Mouse (Mus musculus) lung, embryonic 16.5 days (tissue): Measurements from ENCODE around the gene 9130409I23Rik. TPM values are rescaled to one million over a fixed set of nuclear protein-coding genes. Genes with fewer than 3 reads are reported as not detected.

ENCODE experiments used
- ATAC-seq: fragments of 200-750 bp; cut with Nextera tagmentation; 2 replicates; pipeline ENCODE4 v1.8.0; 2017; ENCODE audit warnings: low read depth, mild to moderate bottlenecking, moderate library complexity
- H3K27ac ChIP-seq: fragments of 300-500 bp; sonication (generic); 2 replicates; pipeline ENCODE4 v1.5.1; 2014; ENCODE audit warnings: mild to moderate bottlenecking, control low read depth, low read length
- H3K27me3 ChIP-seq: fragments of 300-500 bp; sonication (generic); 2 replicates; pipeline ENCODE4 v1.6.1; 2014; ENCODE audit warnings: low read depth, low read length, mixed read lengths; ENCODE audit not compliant: control insufficient read depth, insufficient read depth
- H3K36me3 ChIP-seq: fragments of 300-500 bp; sonication (generic); 2 replicates; pipeline ENCODE4 v1.6.1; 2014; ENCODE audit warnings: low read length; ENCODE audit not compliant: control insufficient read depth, insufficient read depth
- H3K4me1 ChIP-seq: fragments of 300-500 bp; sonication (generic); replicated peaks from 2 replicates; pipeline ENCODE4 v1.6.1; 2014; ENCODE audit warnings: low read length, mixed read lengths; ENCODE audit not compliant: control insufficient read depth, insufficient read depth
- H3K4me2 ChIP-seq: fragments of 300-500 bp; sonication (generic); 2 replicates; pipeline ENCODE4 v1.6.1; 2014; ENCODE audit warnings: low read depth, low read length, control low read depth
- H3K4me3 ChIP-seq: fragments of 300-500 bp; sonication (generic); 2 replicates; pipeline ENCODE4 v1.5.1; 2014; ENCODE audit warnings: mild to moderate bottlenecking, low read length, control low read depth
- H3K9ac ChIP-seq: fragments of 300-500 bp; sonication (generic); 2 replicates; pipeline ENCODE4 v1.6.1; 2014; ENCODE audit warnings: low read length, control low read depth
- H3K9me3 ChIP-seq: fragments of 300-500 bp; sonication (generic); 2 replicates; pipeline ENCODE4 v1.6.1; 2016; ENCODE audit warnings: low read length; ENCODE audit not compliant: control insufficient read depth
- WGBS: fragments of 180-500 bp; shearing (Covaris S2); extraction: QIAGEN DNeasy Blood & Tissue Kit; methylation state at CpG from one replicate; pipeline ENCODE4 v1.1.7; 2014; 5-methylcytosine and 5-hydroxymethylcytosine counted together
- polyA plus RNA-seq: library from polyadenylated mRNA; unstranded; fragments of >200 nt; fragmentation: Nextera tagmentation; extraction: Ambion mirVana; gene quantifications from 2 replicates; pipeline ENCODE4 v1.2.1, GENCODE M21; 2015

Gene 9130409I23Rik
- polyA plus RNA-seq, 1 experiment from 2014 or later: not detected

DNA sequence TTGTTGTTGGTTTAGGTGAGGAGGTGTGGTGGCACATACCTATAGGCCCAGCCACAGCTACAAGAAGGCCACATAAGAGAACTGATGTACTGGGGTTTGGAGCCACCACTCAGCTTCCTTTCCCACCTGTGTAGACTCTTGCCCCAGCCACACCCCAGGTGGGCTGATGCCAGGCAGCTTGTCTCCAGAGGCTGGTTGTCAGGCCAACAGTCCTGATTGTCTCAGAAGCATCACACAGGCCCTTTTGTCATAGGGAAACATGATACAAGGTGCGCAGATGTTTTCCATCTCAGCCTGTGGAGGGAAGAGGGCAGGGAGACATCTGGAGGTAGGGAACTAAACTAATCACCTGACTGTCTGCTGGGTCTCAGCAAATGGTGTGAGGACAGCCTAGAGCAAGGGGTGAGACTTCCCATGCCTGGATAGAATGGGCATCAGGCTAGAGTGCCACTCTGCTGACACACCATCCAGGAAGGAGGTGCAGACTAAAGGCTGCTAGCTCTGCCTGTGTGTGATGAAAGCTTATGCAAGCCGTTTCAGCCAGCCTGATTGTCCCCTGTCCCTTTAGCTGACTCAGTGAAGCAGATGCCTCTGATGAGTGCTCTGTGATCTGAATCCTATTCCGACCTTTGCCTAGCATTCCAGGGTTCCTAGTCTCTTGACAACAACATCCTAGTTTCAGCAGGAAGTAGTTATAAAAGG lies 10.9 kb downstream of the 9130409I23Rik start:
- Histone ChIP-seq H3K4me1 (no peaks in the 10 kb centered on the region), H3K36me3 (no peaks in the 10 kb centered on the region), H3K27ac (no peak overlapping the region), H3K9ac (no peak overlapping the region), H3K27me3 (no peaks in the 10 kb centered on the region), H3K9me3 (no peaks in the 10 kb centered on the region; the same call in 1 of the 2 replicates), H3K4me3 (no peak overlapping the region), H3K4me2 (no peak overlapping the region)
- WGBS: 54% methylated on average over 3 of the region's 3 CpGs
- ATAC-seq: no peak

DNA sequence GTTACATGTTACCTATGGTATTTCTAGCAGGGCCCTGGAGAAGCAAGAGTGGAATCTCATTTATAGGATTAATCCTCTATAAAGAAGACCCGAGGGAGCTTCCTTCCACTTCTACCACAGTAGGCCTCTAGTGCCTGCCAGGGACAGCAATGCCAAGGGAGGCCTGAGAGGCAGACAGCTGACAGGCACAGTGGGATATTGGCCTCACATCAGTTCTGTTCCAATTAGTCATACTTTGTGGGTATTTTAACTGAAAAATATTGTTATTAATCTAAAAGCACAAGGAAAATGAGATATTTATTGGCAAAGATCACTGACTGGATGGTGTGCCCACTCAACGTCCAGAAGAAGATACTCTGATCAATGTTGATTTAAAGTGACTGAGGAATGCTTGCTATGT lies 13.0 kb downstream of the 9130409I23Rik start:
- WGBS: 47% methylated on average over 2 of the region's 2 CpGs
- ATAC-seq: no peak

DNA sequence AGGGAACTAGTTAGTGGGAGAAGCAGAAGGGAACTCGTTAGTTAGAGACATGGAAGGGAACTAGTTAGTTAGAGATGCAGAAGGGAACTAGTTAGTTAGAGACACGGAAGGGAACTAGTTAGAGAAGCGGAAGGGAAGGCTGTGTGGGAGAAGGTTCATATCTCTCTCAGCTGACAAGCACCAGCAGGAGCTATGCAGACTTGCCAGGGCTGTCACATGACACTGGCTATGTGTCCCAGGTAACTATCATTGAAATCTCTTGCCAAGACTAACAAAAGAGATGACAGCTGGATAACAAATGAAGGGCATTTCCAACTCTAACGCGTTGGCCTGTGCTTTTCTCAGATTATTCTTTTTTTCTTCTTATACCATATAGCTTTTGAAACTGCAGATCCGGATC lies 13.6 kb downstream of the 9130409I23Rik start:
- Histone ChIP-seq H3K4me1 (no peaks in the 10 kb centered on the region), H3K4me3 (no peak overlapping the region), H3K27me3 (no peaks in the 10 kb centered on the region), H3K9ac (no peak overlapping the region), H3K9me3 (no peaks in the 10 kb centered on the region), H3K36me3 (no peaks in the 10 kb centered on the region), H3K27ac (no peak overlapping the region), H3K4me2 (no peak overlapping the region)
- 63% methylated on average over 6 of the region's 6 CpGs for WGBS
- no peak for ATAC-seq

More for the DNA sequence above, 13.0 kb downstream of the 9130409I23Rik start:
- Histone ChIP-seq H3K9ac (no peak overlapping the region), H3K4me1 (no peaks in the 10 kb centered on the region), H3K36me3 (no peaks in the 10 kb centered on the region), H3K9me3 (no peaks in the 10 kb centered on the region), H3K4me3 (no peak overlapping the region), H3K27me3 (no peaks in the 10 kb centered on the region), H3K4me2 (no peak overlapping the region), H3K27ac (no peak overlapping the region)

DNA sequence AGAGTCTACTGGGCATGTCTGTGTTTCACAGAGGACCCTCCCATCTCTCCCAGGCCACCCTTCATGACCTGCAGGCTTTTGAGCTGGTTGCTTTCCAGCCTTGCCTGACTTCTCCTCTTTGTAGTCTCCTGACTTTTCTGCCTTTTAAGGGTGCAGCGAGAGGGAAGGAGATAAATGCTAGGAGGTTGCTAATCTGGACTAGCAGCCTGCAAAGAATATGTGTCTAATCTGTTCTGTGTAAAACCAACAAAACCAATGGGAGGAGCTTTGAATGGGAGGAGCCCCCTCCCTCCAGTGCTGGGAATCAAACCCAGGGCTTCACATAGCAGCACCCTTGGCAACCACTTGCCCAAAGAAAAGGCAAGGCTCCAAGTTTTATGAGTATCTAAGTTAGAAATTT lies 17.3 kb downstream of the 9130409I23Rik start:
- H3K4me1 ChIP-seq: no peaks in the 10 kb centered on the region
- no peak overlapping the region for H3K27ac ChIP-seq
- no peaks in the 10 kb centered on the region for H3K36me3 ChIP-seq
- no peaks in the 10 kb centered on the region for H3K9me3 ChIP-seq
- no peak overlapping the region for H3K4me3 ChIP-seq
- H3K4me2 ChIP-seq: no peak overlapping the region
- 61% methylated on average over 1 of the region's 1 CpGs for WGBS
- H3K9ac ChIP-seq: no peak overlapping the region
- H3K27me3 ChIP-seq: no peaks in the 10 kb centered on the region
- no peak for ATAC-seq

DNA sequence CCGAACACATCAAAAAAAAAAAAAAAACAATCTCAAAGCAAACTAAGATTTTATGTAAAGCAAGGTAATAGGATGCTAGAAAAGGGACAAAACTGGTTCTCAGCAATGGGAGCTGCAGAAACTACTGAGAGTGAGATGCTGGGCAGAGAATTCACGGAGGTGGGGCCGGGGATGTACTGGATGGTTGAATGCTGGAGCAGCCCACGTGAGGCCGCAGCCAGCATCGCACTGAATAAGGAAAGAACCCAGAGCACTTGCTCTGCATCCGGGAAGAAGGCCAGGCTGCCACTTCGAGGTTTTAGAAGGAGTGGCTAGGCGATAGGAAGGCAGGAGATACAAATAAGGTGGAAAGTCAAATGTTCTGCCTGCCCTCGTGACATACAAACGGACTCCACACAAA lies 18.6 kb downstream of the 9130409I23Rik start:
- Histone ChIP-seq H3K9ac (no peak overlapping the region), H3K9me3 (no peaks in the 10 kb centered on the region), H3K36me3 (no peaks in the 10 kb centered on the region), H3K27ac (no peak overlapping the region), H3K4me3 (no peak overlapping the region), H3K4me2 (no peak overlapping the region), H3K27me3 (no peaks in the 10 kb centered on the region), H3K4me1 (no peaks in the 10 kb centered on the region)
- ATAC-seq: no peak
- WGBS: 54% methylated on average over 11 of the region's 11 CpGs

DNA sequence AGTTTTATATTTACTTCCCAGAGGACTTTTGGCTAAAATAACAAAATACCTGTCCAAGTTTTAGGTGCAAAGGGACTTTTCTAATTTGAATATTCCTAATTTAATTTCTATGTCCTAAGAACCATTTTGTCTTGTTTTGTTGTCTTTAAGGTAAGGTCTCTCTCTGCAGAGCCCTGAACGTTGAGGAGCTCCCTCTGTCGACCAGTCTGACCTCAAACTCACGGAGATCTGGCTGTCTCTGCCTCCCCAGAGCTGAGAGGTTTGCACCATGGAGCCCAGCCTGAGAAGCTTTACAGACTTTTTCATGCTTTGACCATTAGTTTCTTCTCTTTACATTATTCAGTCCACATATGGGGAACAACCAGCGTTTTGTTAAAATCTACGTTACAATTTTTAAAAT lies 22.0 kb downstream of the 9130409I23Rik start:
- Histone ChIP-seq H3K36me3 (no peaks in the 10 kb centered on the region), H3K27ac (no peak overlapping the region), H3K9ac (no peak overlapping the region), H3K4me1 (no peaks in the 10 kb centered on the region), H3K27me3 (no peaks in the 10 kb centered on the region), H3K4me2 (no peak overlapping the region), H3K4me3 (no peak overlapping the region), H3K9me3 (no peaks in the 10 kb centered on the region)
- 38% methylated on average over 5 of the region's 5 CpGs for WGBS
- no peak for ATAC-seq

DNA sequence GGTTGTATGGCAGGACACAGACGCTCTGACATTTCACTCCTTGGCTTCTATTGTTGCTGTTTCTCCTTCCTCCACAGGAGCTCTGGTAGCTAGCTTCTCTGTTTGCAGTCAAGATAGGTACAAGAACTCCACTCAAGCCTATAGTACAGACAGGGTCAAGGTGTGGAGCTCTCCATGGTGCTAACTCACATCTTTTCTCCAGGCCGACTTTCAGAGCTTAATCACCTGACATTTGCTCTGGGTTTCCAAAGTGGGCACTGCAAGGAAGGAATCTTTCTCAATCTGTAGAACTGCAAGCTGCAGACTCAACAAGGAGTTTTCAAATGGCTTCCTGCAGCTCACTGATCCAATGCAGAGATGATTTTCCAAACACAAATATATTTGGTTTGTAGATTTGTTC lies 33.0 kb downstream of the 9130409I23Rik start:
- no peak overlapping the region for H3K9ac ChIP-seq
- 33% methylated on average over 2 of the region's 2 CpGs for WGBS

DNA sequence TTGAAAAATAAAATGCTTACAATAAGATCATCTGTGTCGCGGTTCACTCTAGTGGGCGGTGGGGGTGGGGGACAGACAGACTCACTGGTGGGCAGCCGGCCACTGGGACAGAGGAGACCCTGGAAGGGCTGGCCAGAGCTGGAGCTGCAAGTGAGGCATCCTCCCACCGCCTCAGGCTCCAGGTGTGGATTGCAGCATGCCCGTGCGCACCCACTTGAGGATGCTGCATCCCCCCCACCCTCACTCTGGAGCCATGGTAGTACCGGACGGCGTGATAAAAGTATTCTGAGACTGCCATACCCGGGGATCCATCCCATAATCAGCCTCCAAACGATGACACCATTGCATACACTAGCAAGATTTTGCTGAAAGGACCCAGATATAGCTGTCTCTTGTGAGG lies 39.0 kb downstream of the 9130409I23Rik start:
- Histone ChIP-seq H3K27ac (no peak overlapping the region), H3K4me3 (no peak overlapping the region), H3K9ac (no peak overlapping the region), H3K4me1 (no peaks in the 10 kb centered on the region), H3K36me3 (peaks cover 17% of the 10 kb centered on the region), H3K27me3 (no peaks in the 10 kb centered on the region), H3K4me2 (no peak overlapping the region), H3K9me3 (no peaks in the 10 kb centered on the region)
- WGBS: 73% methylated on average over 12 of the region's 12 CpGs
- no peak for ATAC-seq

More for the DNA sequence above, 33.0 kb downstream of the 9130409I23Rik start:
- Histone ChIP-seq H3K27me3 (no peaks in the 10 kb centered on the region), H3K9me3 (no peaks in the 10 kb centered on the region), H3K4me1 (no peaks in the 10 kb centered on the region), H3K4me3 (no peak overlapping the region), H3K27ac (no peak overlapping the region), H3K4me2 (no peak overlapping the region), H3K36me3 (no peaks in the 10 kb centered on the region)
- ATAC-seq: no peak
